ENCODE assay signal across 27 mouse cellular contexts in the genomic region with DNA sequence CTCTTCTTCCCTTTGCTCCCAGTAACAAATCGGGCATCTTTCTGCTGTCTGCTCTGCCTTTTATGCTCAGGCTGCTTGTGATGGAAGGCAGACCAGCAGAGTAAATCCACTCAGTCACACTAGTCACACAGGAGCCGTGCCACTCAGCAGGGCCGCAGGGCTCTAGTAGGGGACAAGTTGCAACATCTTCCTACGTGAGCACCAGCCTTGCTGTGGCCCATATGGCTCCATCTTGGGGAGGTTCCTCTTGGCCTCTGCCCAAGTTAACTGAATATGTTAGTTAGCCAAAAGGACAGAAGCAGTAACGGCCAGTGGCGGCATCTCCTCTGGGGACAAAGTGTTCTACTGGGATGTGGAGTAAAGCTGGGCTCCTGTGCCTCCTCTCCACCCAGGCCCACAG. TPM values are rescaled to one million over a fixed set of nuclear protein-coding genes. Genes with fewer than 3 reads are reported as not detected.
DNase-seq lines count a peak whose midpoint lies in the region; ATAC-seq and TF ChIP-seq lines count a peak whose summit lies in the region.
"Had no signal": no experiment of that assay in that cellular context is flagged by ENCODE, and none has a peak within 500 bp of the region (broad histone marks: within the 10 kb centered on the region; RNA-seq: fewer than 3 reads in every experiment).

No protein-coding gene starts in this region.

- 0 out of 2 replicates have a peak, but pooled peaks have one; percentile 50 for ATAC-seq in lung, postnatal 0 days
- peak; percentile 100 for ATAC-seq in granulocyte monocyte progenitor cell, adult 5-6 weeks (replicated peaks; ENCODE audit: poor library complexity, severe bottlenecking)
- peak; percentile 94 for ATAC-seq in monocyte, adult 5-6 weeks (replicated peaks; ENCODE audit: insufficient number of reproducible peaks, low FRiP score, low TSS enrichment, poor library complexity, severe bottlenecking)
- ATAC-seq: forebrain, embryonic 16.5 days; hindbrain, embryonic 16.5 days; intestine, postnatal 0 days; midbrain, embryonic 15.5 days had no signal

- no peak overlapping the region for H3K9ac ChIP-seq in lung, postnatal 0 days (replicated peaks; ENCODE audit: low read depth)
- H3K9ac ChIP-seq in ES-Bruce4 (ENCODE audit: low read depth, poor library complexity, severe bottlenecking), result no peak overlapping the region
- H3K9ac ChIP-seq: heart, embryonic 15.5 days; midbrain, embryonic 15.5 days; neural tube, embryonic 15.5 days had no signal

- H3K9me3 ChIP-seq in lung, postnatal 0 days (ENCODE audit: low read length), result no peaks in the 10 kb centered on the region
- no peaks in the 10 kb centered on the region for H3K9me3 ChIP-seq in ES-Bruce4 (replicated peaks; ENCODE audit: control insufficient read depth, insufficient read depth, low read length, poor library complexity, severe bottlenecking)
- H3K9me3 ChIP-seq: embryonic facial prominence, embryonic 10.5 days; heart, embryonic 15.5 days; midbrain, embryonic 15.5 days; neural tube, embryonic 15.5 days had no signal

- H3K27me3 ChIP-seq in lung, postnatal 0 days (replicated peaks; ENCODE audit: insufficient read depth, low read length), result no peaks in the 10 kb centered on the region
- H3K27me3 ChIP-seq in ES-Bruce4 (ENCODE audit: control insufficient read depth, insufficient read depth, low read length, poor library complexity, severe bottlenecking), result no peaks in the 10 kb centered on the region
- H3K27me3 ChIP-seq: heart, embryonic 15.5 days; midbrain, embryonic 15.5 days; neural tube, embryonic 15.5 days had no signal

- TF ChIP-seq CTCF in lung, postnatal 0 days (IDR thresholded peaks at IDR 0.05), result no peak
- no peak for TF ChIP-seq CTCF in ES-Bruce4 (IDR thresholded peaks at IDR 0.05; ENCODE audit: low read depth, low read length)
- no peak for TF ChIP-seq CTCF in layer of hippocampus, adult 2 months (conservative IDR thresholded peaks at IDR 0.05)

- 70% methylated on average over 6 of the region's 6 CpGs for WGBS in lung, postnatal 0 days

- no peak overlapping the region for H3K4me3 ChIP-seq in lung, postnatal 0 days (ENCODE audit: low read depth, low read length)
- peak overlapping the region; percentile 5; the same call in 1 of the 2 replicates for H3K4me3 ChIP-seq in ES-Bruce4 (ENCODE audit: low read depth, low read length)
- no peak overlapping the region for H3K4me3 ChIP-seq in layer of hippocampus, adult 2 months
- H3K4me3 ChIP-seq: embryonic facial prominence, embryonic 10.5 days; heart, embryonic 15.5 days; midbrain, embryonic 15.5 days; neural tube, embryonic 15.5 days had no signal

- no peaks in the 10 kb centered on the region for H3K36me3 ChIP-seq in lung, postnatal 0 days (ENCODE audit: insufficient read depth, low read length)
- no peaks in the 10 kb centered on the region for H3K36me3 ChIP-seq in ES-Bruce4 (ENCODE audit: control insufficient read depth, insufficient read depth, low read length, poor library complexity, severe bottlenecking)
- H3K36me3 ChIP-seq: embryonic facial prominence, embryonic 10.5 days; heart, embryonic 15.5 days; midbrain, embryonic 15.5 days; neural tube, embryonic 15.5 days had no signal

- peak; percentile 24 for DNase-seq in lung, postnatal 0 days (ENCODE audit: low spot score)
- DNase-seq in lung, postnatal 10 days, result no peak
- DNase-seq in left cerebral cortex, postnatal 14 days (ENCODE audit: low spot score in 2 of 2), result no peak
- DNase-seq in layer of hippocampus, adult 2 months (ENCODE audit: low spot score in 2 of 2), result no peak
- DNase-seq: adrenal gland, postnatal 25 days; cerebellum, adult 9-10 months; gastrocnemius, postnatal 36 days; heart, postnatal 4 days; kidney, postnatal 25 days; thymus, adult 2 months had no signal

- H3K4me2 ChIP-seq in lung, postnatal 0 days (replicated peaks; ENCODE audit: low read depth, low read length), result no peak overlapping the region
- H3K4me2 ChIP-seq: heart, embryonic 15.5 days; midbrain, embryonic 15.5 days; neural tube, embryonic 15.5 days had no signal

- TF ChIP-seq EP300 in lung, postnatal 0 days (IDR thresholded peaks at IDR 0.05), result no peak
- TF ChIP-seq EP300 in ES-Bruce4 (IDR thresholded peaks at IDR 0.05; ENCODE audit: insufficient read depth, low read depth, low read length), result no peak

- intact Hi-C loops in left cerebral cortex, postnatal 14 days (cut with DNase I), result no loop called here

- no peaks in the 10 kb centered on the region for H3K4me1 ChIP-seq in lung, postnatal 0 days (ENCODE audit: insufficient read depth, low read depth, low read length)
- H3K4me1 ChIP-seq in ES-Bruce4 (ENCODE audit: control insufficient read depth, insufficient read depth, low read length), result no peaks in the 10 kb centered on the region
- H3K4me1 ChIP-seq: embryonic facial prominence, embryonic 10.5 days; heart, embryonic 15.5 days; midbrain, embryonic 15.5 days; neural tube, embryonic 15.5 days had no signal

- H3K27ac ChIP-seq in lung, postnatal 0 days (ENCODE audit: low read length), result no peak overlapping the region
- no peak overlapping the region for H3K27ac ChIP-seq in ES-Bruce4 (ENCODE audit: insufficient read depth, low read length)
- H3K27ac ChIP-seq in layer of hippocampus, adult 2 months, result no peak overlapping the region
- H3K27ac ChIP-seq: embryonic facial prominence, embryonic 10.5 days; heart, embryonic 15.5 days; midbrain, embryonic 15.5 days; neural tube, embryonic 15.5 days; stomach, postnatal 0 days had no signal

- no peak for TF ChIP-seq POLR2A in ES-Bruce4 (IDR thresholded peaks at IDR 0.05; ENCODE audit: insufficient read depth, low read length)

RNA-seq across cellular contexts. Expression of gene Cyp2ab1, which starts 8.4 kb away (rescaled TPM):
- 0.29 and 0.51 TPM in 2 replicates for polyA plus RNA-seq in lung, postnatal 0 days (2015; fragmentation: Nextera tagmentation; extraction: Ambion mirVana)
- polyA plus RNA-seq in ES-Bruce4 (2011; ENCODE audit: insufficient read depth, insufficient read length, low read depth, missing spikeins), result not detected in 2 replicates
- 2.2 TPM in 1 of 2 replicates, not detected in the other for total RNA-seq in granulocyte monocyte progenitor cell, adult 5-6 weeks (2014; fragmentation: Nextera tagmentation)
- 0.26 TPM in 1 of 2 replicates, not detected in the other for total RNA-seq in granulocyte monocyte progenitor cell, adult 5-6 weeks (2017)
- 70.8 to 81.1 TPM (median 72.0 TPM) in 3 replicates for total RNA-seq in monocyte, adult 5-6 weeks (2017)
- not detected for total RNA-seq in left cerebral cortex, postnatal 14 days (2021)
- not detected for total RNA-seq in layer of hippocampus, adult 2 months (2021)
- total RNA-seq: adrenal gland, postnatal 25 days; left cerebral cortex, postnatal 25 days; megakaryocyte-erythroid progenitor cell, adult 5-6 weeks had no signal
- polyA plus RNA-seq: brain, embryonic 14.5 days; cortical plate, adult 2 months; embryonic facial prominence, embryonic 10.5 days; forebrain, embryonic 16.5 days; heart, embryonic 15.5 days; hindbrain, embryonic 16.5 days; intestine, postnatal 0 days; kidney, embryonic 14.5 days; liver, embryonic 16.5 days; midbrain, embryonic 15.5 days; neural tube, embryonic 15.5 days; stomach, postnatal 0 days had no signal

RNA-seq across cellular contexts. Expression of gene Parl, which starts 14.6 kb away (rescaled TPM):
- 69.5 and 73.3 TPM in 2 replicates for polyA plus RNA-seq in lung, postnatal 0 days (2015; fragmentation: Nextera tagmentation; extraction: Ambion mirVana)
- 87.9 and 94.9 TPM in 2 replicates for polyA plus RNA-seq in ES-Bruce4 (2011; ENCODE audit: insufficient read depth, insufficient read length, low read depth, missing spikeins)
- 144 and 145 TPM in 2 replicates for total RNA-seq in granulocyte monocyte progenitor cell, adult 5-6 weeks (2014; fragmentation: Nextera tagmentation)
- total RNA-seq in granulocyte monocyte progenitor cell, adult 5-6 weeks (2017), result 180 and 240 TPM in 2 replicates
- total RNA-seq in monocyte, adult 5-6 weeks (2017), result 124 to 272 TPM (median 203 TPM) in 3 replicates
- total RNA-seq in left cerebral cortex, postnatal 14 days (2021), result 10 to 100 TPM; 62.2 to 63.4 TPM
- 10 to 100 TPM; 51.4 to 56.4 TPM for total RNA-seq in layer of hippocampus, adult 2 months (2021)

Comparison
In these comparisons a context has a peak if more than half of its experiments do, and no peak if none do; other contexts are left out.
1. ATAC-seq: peak in every context shown above with its lines; median percentile 100 in granulocyte monocyte progenitor cell, adult 5-6 weeks; 94 in monocyte, adult 5-6 weeks; 50 in lung, postnatal 0 days.
2. RNA of gene Cyp2ab1, which starts 8.4 kb away (total RNA-seq): 70.8 to 81.1 TPM in monocyte, adult 5-6 weeks; 0.26 to 2.2 TPM in granulocyte monocyte progenitor cell, adult 5-6 weeks, not detected in left cerebral cortex, postnatal 14 days and not detected in layer of hippocampus, adult 2 months; every median in the first group is over 10 times any median in the second.